Mouse (Mus musculus): ENCODE results near the gene Msmb.

DNA sequence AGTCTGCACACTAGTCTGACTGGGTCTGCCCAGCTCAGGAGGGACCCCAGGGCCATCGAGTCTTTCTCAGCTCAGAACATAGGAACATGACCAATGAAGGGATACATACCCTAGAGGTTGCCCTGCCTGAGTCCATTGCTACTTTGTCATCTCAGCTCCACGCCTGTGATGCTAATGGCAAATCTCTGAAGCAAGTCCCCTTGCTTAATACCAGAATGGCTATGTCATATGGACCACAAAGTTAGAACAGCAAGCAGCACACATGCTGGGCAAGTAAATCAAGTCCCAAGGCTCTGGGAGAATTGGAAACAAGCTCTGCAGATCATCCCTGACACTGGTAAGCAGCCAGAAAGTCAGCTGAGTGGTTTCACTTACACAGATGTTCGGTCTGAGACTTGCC lies 42.9 kb upstream of the Msmb start:
- TF ChIP-seq CTCF (IDR thresholded peaks at IDR 0.05; ENCODE audit: borderline replicate concordance, insufficient read depth, low read length) (no peak), POLR2A (IDR thresholded peaks at IDR 0.05; ENCODE audit: low read depth, low read length) (no peak)
